Mouse (Mus musculus) embryonic facial prominence, embryonic 11.5 days (tissue): ENCODE measurements around the gene Cib4. TPM values are rescaled to one million over a fixed set of nuclear protein-coding genes. Genes with fewer than 3 reads are reported as not detected.
A peak's percentile ranks its signal among the peaks of the same experiment; 100 is the strongest.

Source experiments
- ATAC-seq: fragments of 200-750 bp; cut with Nextera tagmentation; replicated peaks from 2 replicates; pipeline ENCODE4 v1.8.0; 2017; ENCODE audit warnings: low read depth; ENCODE audit not compliant: insufficient number of reproducible peaks, low FRiP score, low TSS enrichment
- DNase-seq: peaks from one replicate; pipeline ENCODE4 v3.0.0-alpha.2; 2015; ENCODE audit warnings: low spot score
- H3K27ac ChIP-seq: fragments of 300-500 bp; sonication (generic); replicated peaks from 2 replicates; pipeline ENCODE4 v1.5.1; 2014; ENCODE audit warnings: mild to moderate bottlenecking, low read depth, low read length, control low read depth
- H3K27me3 ChIP-seq: fragments of 300-500 bp; sonication (generic); 2 replicates; pipeline ENCODE4 v1.6.1; 2014; ENCODE audit warnings: mild to moderate bottlenecking, low read length, moderate library complexity, mixed read lengths; ENCODE audit not compliant: control insufficient read depth, insufficient read depth
- H3K36me3 ChIP-seq: fragments of 300-500 bp; sonication (generic); replicated peaks from 2 replicates; pipeline ENCODE4 v1.6.1; 2014; ENCODE audit warnings: low read depth, mild to moderate bottlenecking, low read length, moderate library complexity, mixed read lengths; ENCODE audit not compliant: control insufficient read depth, insufficient read depth
- H3K4me1 ChIP-seq: fragments of 300-500 bp; sonication (generic); 2 replicates; pipeline ENCODE4 v1.6.1; 2014; ENCODE audit warnings: low read length, mixed read lengths; ENCODE audit not compliant: control insufficient read depth, insufficient read depth
- H3K4me2 ChIP-seq: fragments of 300-500 bp; sonication (generic); 2 replicates; pipeline ENCODE4 v1.6.1; 2014; ENCODE audit warnings: low read depth, mild to moderate bottlenecking, control low read depth, low read length, moderate library complexity
- H3K4me3 ChIP-seq: fragments of 300-500 bp; sonication (generic); 2 replicates; pipeline ENCODE4 v1.5.1; 2014; ENCODE audit warnings: low read depth, low read length, control low read depth
- H3K9ac ChIP-seq: fragments of 300-500 bp; sonication (generic); replicated peaks from 2 replicates; pipeline ENCODE4 v1.6.1; 2014; ENCODE audit warnings: mild to moderate bottlenecking, control low read depth, low read length
- H3K9me3 ChIP-seq: fragments of 300-500 bp; sonication (generic); replicated peaks from 2 replicates; pipeline ENCODE4 v1.6.1; 2016; ENCODE audit warnings: mild to moderate bottlenecking, low read length, inconsistent platforms, mixed read lengths; ENCODE audit not compliant: control insufficient read depth
- WGBS: fragments of 180-500 bp; shearing (Covaris S2); extraction: QIAGEN DNeasy Blood & Tissue Kit; methylation state at CpG from one replicate; pipeline ENCODE4 v1.1.7; 2014; 5-methylcytosine and 5-hydroxymethylcytosine counted together
- polyA plus RNA-seq: library from polyadenylated mRNA; unstranded; fragments of >200 nt; fragmentation: Nextera tagmentation; extraction: Ambion mirVana; gene quantifications from 2 replicates; pipeline ENCODE4 v1.2.1, GENCODE M21; 2014

Cib4 gene
- polyA plus RNA-seq = not detected in 2 replicates

DNA sequence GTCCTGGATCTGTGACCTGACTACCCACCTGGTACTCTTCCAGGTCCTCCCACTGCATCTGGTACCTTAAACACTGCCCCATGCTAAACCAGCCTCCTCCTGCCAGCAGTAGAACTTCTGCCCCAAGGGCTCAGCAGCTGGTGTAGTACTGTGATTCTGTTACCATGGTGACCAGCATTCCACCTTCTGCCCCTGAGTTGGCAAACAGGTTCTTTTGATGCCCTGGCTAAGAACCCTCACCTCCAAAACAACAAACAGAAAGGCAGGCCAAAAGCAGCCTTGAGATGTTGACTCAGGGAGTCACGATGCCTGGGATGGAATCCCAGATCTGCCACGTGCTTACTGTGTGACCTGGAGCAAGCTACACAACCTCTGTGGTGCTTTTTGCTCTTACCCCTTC lies at the start of gene Cib4:
Gene Cib4, minus strand, starts transcription at position 139 of the 400 bp plus-strand sequence.
- no peaks in the 10 kb centered on the region for H3K4me1 ChIP-seq
- H3K27ac ChIP-seq = no peak within 1 kb of the TSS
- no peaks in the 10 kb centered on the region for H3K9me3 ChIP-seq
- no peak within 1 kb of the TSS for H3K4me2 ChIP-seq
- DNase-seq (peak; percentile 19), ATAC-seq (no peak)
- no peak within 1 kb of the TSS for H3K9ac ChIP-seq
- no peak within 1 kb of the TSS for H3K4me3 ChIP-seq
- 55% methylated on average over 2 of the region's 2 CpGs for WGBS
- no peaks in the 10 kb centered on the region for H3K27me3 ChIP-seq
- H3K36me3 ChIP-seq = no peaks in the 10 kb centered on the region

DNA sequence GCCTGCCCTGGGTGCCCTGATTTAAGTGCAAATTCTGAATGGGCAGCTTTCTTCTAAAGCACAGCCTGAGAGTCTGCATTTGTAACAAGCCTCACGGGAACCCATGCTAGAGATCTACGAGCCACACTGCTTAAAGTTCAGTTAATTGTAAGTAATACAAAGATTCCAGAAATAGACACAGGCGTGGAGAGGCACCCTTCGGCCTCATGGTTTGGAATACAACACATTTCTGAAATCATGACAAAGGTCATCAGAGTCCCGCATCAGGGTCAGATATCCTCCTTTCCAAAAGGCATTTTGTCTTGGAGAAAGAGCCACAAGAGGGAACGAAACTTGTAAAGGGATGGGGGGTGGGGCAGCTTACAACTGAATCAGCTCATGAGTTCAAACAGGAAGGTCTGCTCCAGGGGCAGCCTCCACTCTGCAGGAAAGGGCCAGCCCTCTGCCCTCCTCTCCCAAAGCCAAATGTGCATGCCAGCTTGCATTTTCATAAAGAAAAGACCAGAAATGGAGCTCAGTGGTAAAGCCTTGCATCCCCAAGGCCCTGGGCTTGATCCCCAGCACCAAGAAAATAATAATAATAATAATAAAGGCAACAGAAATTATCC lies 49.4 kb upstream of the Cib4 start:
- H3K9me3 ChIP-seq = no peaks in the 10 kb centered on the region
- 36% methylated on average over 6 of the region's 6 CpGs for WGBS
- peaks cover 2% of the 10 kb centered on the region; the same call in 1 of the 2 replicates for H3K27me3 ChIP-seq
- no peak overlapping the region for H3K27ac ChIP-seq
- no peak overlapping the region; the same call in 1 of the 2 replicates for H3K9ac ChIP-seq
- no peaks in the 10 kb centered on the region for H3K36me3 ChIP-seq
- no peak overlapping the region for H3K4me2 ChIP-seq
- DNase-seq = no peak
- H3K4me1 ChIP-seq = no peaks in the 10 kb centered on the region
- no peak for ATAC-seq
- no peak overlapping the region for H3K4me3 ChIP-seq

DNA sequence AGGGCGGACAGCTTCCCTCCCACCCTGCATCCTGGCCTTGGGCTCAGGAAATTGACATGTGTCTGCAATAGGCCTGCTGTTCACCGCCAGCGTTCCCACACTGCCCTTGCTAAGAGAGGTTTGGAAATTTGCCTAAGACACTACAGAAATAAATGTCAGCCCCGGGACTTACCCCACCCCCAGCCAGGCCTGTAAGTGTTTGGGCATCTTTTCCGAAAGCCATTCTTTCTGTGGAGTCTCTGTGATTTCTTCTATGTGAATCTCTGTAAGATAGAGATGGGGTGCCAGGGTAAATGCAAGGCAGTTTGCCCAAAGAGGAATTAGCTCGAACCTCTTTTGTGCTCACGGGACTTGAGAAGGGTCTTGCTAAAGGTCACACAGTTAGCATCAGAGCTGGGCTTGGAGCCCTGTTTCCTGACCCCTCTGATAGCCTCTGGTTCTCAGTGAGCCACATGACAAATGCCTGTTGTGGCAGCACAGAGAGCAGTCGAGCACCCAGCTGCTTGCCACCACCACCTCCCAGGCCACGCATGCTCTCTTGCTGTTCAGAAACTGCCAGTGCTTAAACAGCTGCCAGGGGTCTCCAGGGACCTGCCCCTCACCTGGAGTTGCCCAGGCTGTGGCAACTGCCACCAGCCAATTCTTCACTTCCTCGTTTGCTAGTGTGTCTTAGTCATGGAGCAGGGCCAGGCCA lies 48.3 kb upstream of the Cib4 start:
- H3K27ac ChIP-seq = no peak overlapping the region
- peaks cover under 1% of the 10 kb centered on the region for H3K4me1 ChIP-seq
- H3K36me3 ChIP-seq = no peaks in the 10 kb centered on the region
- H3K9ac ChIP-seq = no peak overlapping the region
- WGBS = 32% methylated on average over 10 of the region's 10 CpGs
- peaks cover 10% of the 10 kb centered on the region for H3K27me3 ChIP-seq
- no peak overlapping the region for H3K4me2 ChIP-seq
- H3K9me3 ChIP-seq = no peaks in the 10 kb centered on the region
- no peak for ATAC-seq
- no peak overlapping the region for H3K4me3 ChIP-seq
- DNase-seq = no peak

DNA sequence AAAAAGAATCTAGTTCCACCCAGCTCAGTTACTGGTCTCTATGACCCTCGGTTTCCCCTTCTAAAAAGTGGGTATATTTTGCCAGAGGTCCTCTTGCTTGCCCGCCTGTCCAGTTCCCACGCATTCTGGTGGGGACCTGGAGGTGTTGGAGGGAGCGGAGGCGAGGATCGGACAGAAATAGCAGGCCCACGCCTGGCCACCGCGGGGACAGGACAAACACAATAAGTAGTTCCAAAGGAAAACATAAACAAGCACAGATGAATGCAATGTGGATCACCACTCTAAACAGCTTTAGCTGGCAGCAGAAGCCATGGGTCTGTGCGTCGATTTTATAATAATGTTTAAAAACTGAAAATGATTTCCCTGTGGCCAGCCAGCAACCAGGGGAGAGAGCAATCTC lies 47.7 kb upstream of the Cib4 start:
- DNase-seq = no peak
- H3K9me3 ChIP-seq = no peaks in the 10 kb centered on the region

DNA sequence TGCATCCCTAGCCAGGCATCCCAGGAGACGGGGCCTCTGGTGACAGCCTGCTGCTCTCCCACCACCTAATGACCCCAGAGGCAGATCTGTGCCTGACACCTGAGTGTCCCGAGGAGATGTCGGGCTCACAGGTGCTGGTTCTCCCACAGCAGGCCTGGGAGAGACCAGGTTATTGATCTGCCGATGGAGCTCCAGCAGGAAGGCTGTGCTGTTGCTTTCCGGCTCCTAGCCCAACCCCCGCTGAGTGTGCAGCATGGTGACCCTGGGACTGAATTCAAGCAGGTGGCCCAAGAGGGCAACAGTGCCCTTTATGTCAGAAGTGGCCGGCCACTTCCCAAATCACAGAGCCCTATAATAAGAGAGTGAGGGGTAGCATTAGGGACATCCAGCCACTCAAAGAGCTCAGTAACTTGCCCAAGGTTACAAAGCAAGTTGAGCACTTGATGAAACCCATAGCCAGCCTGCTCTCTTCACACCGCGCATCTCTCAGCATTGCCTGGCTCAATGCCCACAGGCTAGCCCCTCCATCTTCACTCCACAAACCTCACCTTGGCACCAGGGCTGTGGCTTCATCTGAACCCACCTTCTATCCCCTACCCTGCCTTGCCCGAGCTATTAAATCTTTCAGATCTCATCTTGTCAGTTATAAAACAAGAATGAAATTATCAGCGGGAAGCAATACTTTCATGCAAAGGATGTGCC lies 46.8 kb upstream of the Cib4 start:
- Histone ChIP-seq H3K27me3 (peaks cover 19% of the 10 kb centered on the region), H3K4me3 (no peak overlapping the region), H3K4me2 (no peak overlapping the region), H3K9me3 (no peaks in the 10 kb centered on the region), H3K27ac (no peak overlapping the region), H3K36me3 (no peaks in the 10 kb centered on the region), H3K9ac (no peak overlapping the region), H3K4me1 (peaks cover 9% of the 10 kb centered on the region)
- WGBS = 78% methylated on average over 11 of the region's 11 CpGs
- DNase-seq (no peak), ATAC-seq (no peak)

More for the DNA sequence above, 47.7 kb upstream of the Cib4 start:
- Histone ChIP-seq H3K27ac (no peak overlapping the region), H3K9ac (no peak overlapping the region), H3K4me2 (no peak overlapping the region), H3K36me3 (no peaks in the 10 kb centered on the region), H3K4me1 (peaks cover 7% of the 10 kb centered on the region), H3K4me3 (no peak overlapping the region), H3K27me3 (peaks cover 16% of the 10 kb centered on the region)
- no peak for ATAC-seq
- 84% methylated on average over 11 of the region's 11 CpGs for WGBS

DNA sequence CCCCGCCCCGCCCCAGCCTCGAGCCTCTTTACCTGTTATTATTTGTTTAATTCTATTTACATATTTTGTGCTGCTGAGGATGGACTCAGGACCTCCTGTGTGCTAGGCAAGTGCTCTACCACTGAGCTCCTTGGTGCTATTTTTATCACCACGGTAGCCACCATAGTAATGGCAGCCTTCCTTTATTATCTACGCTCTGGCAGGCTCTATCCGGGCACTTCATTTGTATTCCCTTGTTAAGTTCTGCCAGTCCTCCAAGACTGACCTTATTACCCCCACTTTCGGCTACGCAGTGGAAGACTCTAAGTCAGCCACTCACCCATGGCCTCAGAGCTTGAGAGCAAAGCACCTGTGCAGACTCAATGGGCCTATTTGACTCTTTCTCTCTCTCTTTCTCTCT lies 46.1 kb upstream of the Cib4 start:
- 80% methylated on average over 8 of the region's 8 CpGs for WGBS
- Histone ChIP-seq H3K4me1 (peaks cover 9% of the 10 kb centered on the region), H3K4me3 (no peak overlapping the region), H3K4me2 (no peak overlapping the region), H3K27me3 (peaks cover 23% of the 10 kb centered on the region), H3K36me3 (no peaks in the 10 kb centered on the region), H3K9me3 (no peaks in the 10 kb centered on the region), H3K27ac (no peak overlapping the region), H3K9ac (no peak overlapping the region)
- ATAC-seq (no peak), DNase-seq (no peak)

DNA sequence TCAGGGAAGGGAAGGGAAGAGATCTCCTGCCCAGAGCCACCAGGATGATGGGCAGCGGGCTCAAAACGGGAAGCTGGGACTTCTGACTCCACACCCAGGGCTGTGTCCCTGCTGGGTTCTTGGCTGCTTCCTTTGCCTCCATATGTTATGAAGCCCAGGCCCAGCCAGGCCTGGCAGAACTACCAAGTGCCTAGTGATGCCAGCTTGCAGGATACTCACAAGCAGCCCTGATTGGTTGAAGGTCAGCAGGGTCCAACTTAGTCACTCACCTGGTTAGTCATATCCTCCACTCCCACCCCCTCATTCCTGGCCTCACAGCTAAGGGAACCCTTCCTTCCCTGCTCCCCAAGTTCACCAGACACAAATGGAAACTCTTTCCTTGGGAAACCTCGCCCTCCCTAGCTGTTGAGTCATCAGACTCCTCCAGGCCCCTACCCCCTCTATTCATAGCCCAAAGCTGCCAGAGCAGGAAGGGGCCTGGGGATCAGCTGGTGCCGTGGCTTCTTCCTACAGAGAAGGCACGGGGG lies 45.6 kb upstream of the Cib4 start:
- 61% methylated on average over 5 of the region's 5 CpGs for WGBS
- peaks cover 9% of the 10 kb centered on the region for H3K4me1 ChIP-seq
- H3K36me3 ChIP-seq = no peaks in the 10 kb centered on the region
- H3K4me2 ChIP-seq = no peak overlapping the region
- ATAC-seq (no peak), DNase-seq (no peak)
- no peak overlapping the region for H3K4me3 ChIP-seq
- H3K27me3 ChIP-seq = peaks cover 23% of the 10 kb centered on the region
- no peaks in the 10 kb centered on the region for H3K9me3 ChIP-seq
- no peak overlapping the region for H3K27ac ChIP-seq
- H3K9ac ChIP-seq = no peak overlapping the region

DNA sequence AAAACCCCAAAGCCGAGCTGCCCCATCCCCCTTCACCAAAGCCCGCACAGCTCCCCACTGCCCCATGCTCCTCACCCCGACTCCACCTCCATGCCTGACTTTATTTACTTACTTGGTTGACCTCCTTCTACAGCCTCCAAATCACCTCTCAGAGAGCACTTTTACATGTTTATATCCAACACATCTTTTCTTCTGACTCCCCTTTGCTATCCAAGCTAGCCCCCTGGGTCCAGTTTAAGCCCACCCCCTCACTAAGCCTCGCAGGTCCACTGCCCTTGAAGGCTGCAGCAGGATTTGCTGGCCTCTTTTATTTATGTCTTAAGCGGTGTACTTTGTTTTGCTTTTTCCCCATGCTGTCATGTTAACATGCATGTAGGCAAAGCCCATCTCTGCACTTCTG lies 44.6 kb upstream of the Cib4 start:
- Histone ChIP-seq H3K4me3 (no peak overlapping the region), H3K27me3 (peaks cover 23% of the 10 kb centered on the region), H3K4me2 (no peak overlapping the region), H3K36me3 (no peaks in the 10 kb centered on the region), H3K9me3 (no peaks in the 10 kb centered on the region), H3K4me1 (peaks cover 9% of the 10 kb centered on the region), H3K27ac (no peak overlapping the region), H3K9ac (no peak overlapping the region)
- 77% methylated on average over 5 of the region's 5 CpGs for WGBS
- no peak for DNase-seq
- ATAC-seq = no peak
